Mouse (Mus musculus) embryonic facial prominence, embryonic 14.5 days (tissue): ENCODE results near the gene 3110018I06Rik. TPM values are rescaled to one million over a fixed set of nuclear protein-coding genes. Genes with fewer than 3 reads are reported as not detected.
A peak's percentile ranks its signal among the peaks of the same experiment; 100 is the strongest.

Experiments used
- ATAC-seq: fragments of 200-750 bp; cut with Nextera tagmentation; 2 replicates; pipeline ENCODE4 v1.8.0; 2017; ENCODE audit warnings: low read depth, moderate number of reproducible peaks, moderate TSS enrichment
- DNase-seq: peaks from one replicate; pipeline ENCODE4 v3.0.0-alpha.2; 2015; ENCODE audit warnings: low spot score
- H3K27ac ChIP-seq: fragments of 300-500 bp; sonication (generic); replicated peaks from 2 replicates; pipeline ENCODE4 v1.5.1; 2014; ENCODE audit warnings: low read depth, mild to moderate bottlenecking, low read length, moderate library complexity
- H3K27me3 ChIP-seq: fragments of 300-500 bp; sonication (generic); replicated peaks from 2 replicates; pipeline ENCODE4 v1.6.1; 2014; ENCODE audit warnings: low read length; ENCODE audit not compliant: control insufficient read depth, insufficient read depth
- H3K36me3 ChIP-seq: fragments of 300-500 bp; sonication (generic); 2 replicates; pipeline ENCODE4 v1.6.1; 2014; ENCODE audit warnings: low read length, mixed read lengths; ENCODE audit not compliant: control insufficient read depth, insufficient read depth
- H3K4me1 ChIP-seq: fragments of 300-500 bp; sonication (generic); 2 replicates; pipeline ENCODE4 v1.6.1; 2014; ENCODE audit warnings: antibody characterized with exemption, low read length; ENCODE audit not compliant: control insufficient read depth, insufficient read depth
- H3K4me2 ChIP-seq: fragments of 300-500 bp; sonication (generic); 2 replicates; pipeline ENCODE4 v1.6.1; 2014; ENCODE audit warnings: low read depth, mild to moderate bottlenecking, low read length, moderate library complexity, mixed read lengths
- H3K4me3 ChIP-seq: fragments of 300-500 bp; sonication (generic); 2 replicates; pipeline ENCODE4 v1.5.1; 2014; ENCODE audit warnings: low read depth, mild to moderate bottlenecking, low read length
- H3K9ac ChIP-seq: fragments of 300-500 bp; sonication (generic); 2 replicates; pipeline ENCODE4 v1.6.1; 2014; ENCODE audit warnings: low read depth, mild to moderate bottlenecking, low read length, moderate library complexity, mixed read lengths
- H3K9me3 ChIP-seq: fragments of 300-500 bp; sonication (generic); 2 replicates; pipeline ENCODE4 v1.6.1; 2016; ENCODE audit warnings: low read length; ENCODE audit not compliant: control insufficient read depth
- WGBS: fragments of 180-500 bp; shearing (Covaris S2); extraction: QIAGEN DNeasy Blood & Tissue Kit; methylation state at CpG from one replicate; pipeline ENCODE4 v1.1.7; 2014; 5-methylcytosine and 5-hydroxymethylcytosine counted together
- polyA plus RNA-seq: library from polyadenylated mRNA; unstranded; fragments of >200 nt; fragmentation: Nextera tagmentation; extraction: Ambion mirVana; gene quantifications from 2 replicates; pipeline ENCODE4 v1.2.1, GENCODE M21; 2014

3110018I06Rik gene
- polyA plus RNA-seq = not detected in 2 replicates

- Histone ChIP-seq H3K4me1 (no peaks in the 10 kb centered on the region), H3K27ac (no peak within 1 kb of the TSS), H3K9ac (no peak within 1 kb of the TSS), H3K4me3 (no peak within 1 kb of the TSS), H3K9me3 (0 out of 2 replicates have a peak, but pooled peaks cover 6% of the 10 kb centered on the region), H3K27me3 (no peaks in the 10 kb centered on the region), H3K4me2 (no peak within 1 kb of the TSS), H3K36me3 (no peaks in the 10 kb centered on the region)
- WGBS = 90% methylated on average over 6 of the region's 6 CpGs
- DNase-seq (no peak), ATAC-seq (no peak)
Measured at GRCm38 (mm10) chr12:107488371-107488770, at the start of gene 3110018I06Rik. TSS of gene 3110018I06Rik (plus strand) at chr12:107488632.

- DNase-seq (no peak), ATAC-seq (no peak)
- Histone ChIP-seq H3K27ac (no peak overlapping the region), H3K4me2 (no peak overlapping the region), H3K9ac (no peak overlapping the region), H3K9me3 (no peaks in the 10 kb centered on the region), H3K4me3 (no peak overlapping the region), H3K36me3 (no peaks in the 10 kb centered on the region), H3K27me3 (no peaks in the 10 kb centered on the region), H3K4me1 (no peaks in the 10 kb centered on the region)
- 88% methylated on average over 7 of the region's 7 CpGs for WGBS
Measured at GRCm38 (mm10) chr12:107444681-107445080, 43.8 kb upstream of the 3110018I06Rik start.

- 0 out of 2 replicates have a peak, but pooled peaks have one; percentile 55 for ATAC-seq
- Histone ChIP-seq H3K27me3 (no peaks in the 10 kb centered on the region), H3K4me1 (no peaks in the 10 kb centered on the region), H3K4me3 (no peak overlapping the region), H3K9ac (no peak overlapping the region), H3K9me3 (no peaks in the 10 kb centered on the region), H3K4me2 (no peak overlapping the region), H3K27ac (no peak overlapping the region), H3K36me3 (no peaks in the 10 kb centered on the region)
- WGBS = 56% methylated on average over 9 of the region's 9 CpGs
- DNase-seq = peak; percentile 52
Measured at GRCm38 (mm10) chr12:107457835-107458234, 30.6 kb upstream of the 3110018I06Rik start.

GRCm38 (mm10) chr12:107464731-107465130, 23.7 kb upstream of the 3110018I06Rik start:
- H3K4me2 ChIP-seq = no peak overlapping the region
- H3K27me3 ChIP-seq = no peaks in the 10 kb centered on the region
- H3K27ac ChIP-seq = no peak overlapping the region
- no peak overlapping the region for H3K4me3 ChIP-seq
- no peaks in the 10 kb centered on the region for H3K9me3 ChIP-seq
- no peak for ATAC-seq
- no peak overlapping the region for H3K9ac ChIP-seq
- 7% methylated on average over 5 of the region's 5 CpGs for WGBS
- peak; percentile 86 for DNase-seq
- no peaks in the 10 kb centered on the region for H3K36me3 ChIP-seq
- H3K4me1 ChIP-seq = no peaks in the 10 kb centered on the region

- no peaks in the 10 kb centered on the region for H3K9me3 ChIP-seq
- no peak overlapping the region for H3K27ac ChIP-seq
- DNase-seq = no peak
- H3K9ac ChIP-seq = no peak overlapping the region
- ATAC-seq = no peak
- H3K36me3 ChIP-seq = no peaks in the 10 kb centered on the region
- H3K27me3 ChIP-seq = no peaks in the 10 kb centered on the region
- H3K4me3 ChIP-seq = no peak overlapping the region
- H3K4me2 ChIP-seq = no peak overlapping the region
- WGBS = 37% methylated on average over 12 of the region's 12 CpGs
- peaks cover 5% of the 10 kb centered on the region; the same call in 1 of the 2 replicates for H3K4me1 ChIP-seq
Measured at GRCm38 (mm10) chr12:107476441-107477291, 11.8 kb upstream of the 3110018I06Rik start.

GRCm38 (mm10) chr12:107479350-107479749, 9.1 kb upstream of the 3110018I06Rik start:
- Histone ChIP-seq H3K4me1 (peaks cover 5% of the 10 kb centered on the region; the same call in 1 of the 2 replicates), H3K4me2 (no peak overlapping the region), H3K27ac (no peak overlapping the region), H3K4me3 (no peak overlapping the region), H3K9ac (no peak overlapping the region), H3K9me3 (no peaks in the 10 kb centered on the region), H3K27me3 (no peaks in the 10 kb centered on the region), H3K36me3 (no peaks in the 10 kb centered on the region)
- WGBS = 8% methylated on average over 3 of the region's 3 CpGs
- peak; percentile 55 for DNase-seq
- peak; percentile 70; the same call in 1 of the 2 replicates for ATAC-seq

GRCm38 (mm10) chr12:107483031-107483430, 5.4 kb upstream of the 3110018I06Rik start:
- Histone ChIP-seq H3K9ac (no peak overlapping the region), H3K4me3 (no peak overlapping the region), H3K4me1 (peaks cover 5% of the 10 kb centered on the region; the same call in 1 of the 2 replicates), H3K4me2 (no peak overlapping the region), H3K36me3 (no peaks in the 10 kb centered on the region), H3K27me3 (no peaks in the 10 kb centered on the region), H3K9me3 (0 out of 2 replicates have a peak, but pooled peaks cover 6% of the 10 kb centered on the region), H3K27ac (no peak overlapping the region)
- ATAC-seq (no peak), DNase-seq (no peak)
- WGBS = 77% methylated on average over 5 of the region's 5 CpGs

GRCm38 (mm10) chr12:107491344-107491743, 2.9 kb downstream of the 3110018I06Rik start:
- H3K4me3 ChIP-seq = no peak overlapping the region
- no peaks in the 10 kb centered on the region for H3K4me1 ChIP-seq
- DNase-seq = no peak
- H3K27me3 ChIP-seq = no peaks in the 10 kb centered on the region
- WGBS = 71% methylated on average over 1 of the region's 1 CpGs
- H3K9ac ChIP-seq = no peak overlapping the region
- H3K27ac ChIP-seq = no peak overlapping the region
- no peak overlapping the region for H3K4me2 ChIP-seq
- H3K36me3 ChIP-seq = no peaks in the 10 kb centered on the region
- ATAC-seq = no peak
- 0 out of 2 replicates have a peak, but pooled peaks cover 6% of the 10 kb centered on the region for H3K9me3 ChIP-seq
